Mouse (Mus musculus): ENCODE measurements around the gene Tcf12. TPM values are rescaled to one million over a fixed set of nuclear protein-coding genes. Genes with fewer than 3 reads are reported as not detected.

Gene Tcf12
- total RNA-seq, 2 experiments from 2014 or later: 120 TPM

DNA sequence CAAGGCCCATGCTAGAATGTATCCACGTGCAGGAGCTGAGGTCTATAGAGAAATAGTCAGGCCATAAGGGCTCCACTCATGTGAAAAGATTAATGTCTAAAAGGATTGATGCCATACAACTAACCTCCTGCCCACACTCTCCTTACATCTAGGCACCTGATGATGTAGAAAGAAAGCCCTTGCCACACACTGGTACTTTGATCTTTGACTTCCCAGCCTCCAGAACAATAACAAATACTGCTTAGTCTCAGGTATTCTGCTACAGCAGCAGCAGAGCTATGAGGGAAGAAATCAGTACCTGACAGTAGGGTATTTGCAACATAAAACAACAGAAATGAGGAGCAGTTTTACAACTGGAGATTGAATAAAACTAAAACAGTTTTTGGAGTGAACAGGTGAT is 19.5 kb downstream of the Tcf12 start:
- DNase-seq (ENCODE audit: low spot score in 2 of 2): no peak

DNA sequence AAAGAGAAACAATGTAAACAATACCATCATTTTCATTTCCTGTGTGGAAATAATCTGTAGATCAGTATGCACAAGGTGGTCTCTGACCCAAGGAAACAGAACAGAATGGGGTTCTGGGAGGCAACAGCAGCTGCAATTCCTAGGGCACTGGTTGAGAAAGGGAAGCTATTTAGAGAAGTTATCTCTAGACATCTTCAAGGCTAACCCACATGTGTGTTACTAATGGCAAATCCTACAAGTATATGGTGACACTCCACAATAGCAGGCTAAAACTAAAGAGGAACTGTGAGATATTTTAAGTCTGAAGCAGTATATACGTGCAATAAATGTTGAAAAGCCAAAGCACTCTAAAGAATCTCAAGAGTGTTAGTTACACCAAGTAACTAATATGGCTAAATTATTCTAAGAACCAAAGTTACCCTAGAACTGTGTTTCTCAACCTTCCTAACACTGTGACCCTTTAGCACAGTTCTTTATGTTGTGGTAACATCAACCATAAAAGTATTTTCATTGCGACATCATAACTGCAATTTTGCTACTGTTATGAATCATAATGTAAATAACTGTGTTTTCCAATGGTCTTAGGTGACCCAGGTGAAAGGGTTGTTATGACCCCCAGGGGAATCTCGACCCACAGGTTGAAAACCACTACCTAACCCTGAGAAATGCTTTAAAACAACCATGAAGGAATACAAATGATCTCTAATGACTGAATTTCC is 22.6 kb downstream of the Tcf12 start:
- DNase-seq (ENCODE audit: low spot score in 2 of 2): no peak

DNA sequence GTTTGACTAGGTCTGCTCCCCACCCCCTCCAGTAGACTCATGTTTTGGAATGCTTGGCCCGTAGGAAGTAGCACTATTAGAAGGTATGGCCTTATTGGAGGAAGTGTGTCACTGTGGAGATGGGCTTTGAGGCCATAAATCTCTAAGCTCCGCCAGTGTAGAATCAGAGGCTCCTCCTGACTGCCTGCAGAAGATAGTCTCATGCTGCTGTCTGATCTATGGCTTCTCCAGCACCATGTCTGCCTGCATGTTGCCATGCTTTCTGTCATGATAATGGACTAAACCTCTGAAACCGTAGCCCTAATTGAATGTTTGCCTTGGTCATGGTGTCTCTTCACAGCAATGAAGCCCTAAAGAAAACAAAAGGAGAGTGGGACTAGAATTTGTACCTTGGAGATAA is 26.7 kb downstream of the Tcf12 start:
- no peak for DNase-seq (ENCODE audit: low spot score in 2 of 2)

DNA sequence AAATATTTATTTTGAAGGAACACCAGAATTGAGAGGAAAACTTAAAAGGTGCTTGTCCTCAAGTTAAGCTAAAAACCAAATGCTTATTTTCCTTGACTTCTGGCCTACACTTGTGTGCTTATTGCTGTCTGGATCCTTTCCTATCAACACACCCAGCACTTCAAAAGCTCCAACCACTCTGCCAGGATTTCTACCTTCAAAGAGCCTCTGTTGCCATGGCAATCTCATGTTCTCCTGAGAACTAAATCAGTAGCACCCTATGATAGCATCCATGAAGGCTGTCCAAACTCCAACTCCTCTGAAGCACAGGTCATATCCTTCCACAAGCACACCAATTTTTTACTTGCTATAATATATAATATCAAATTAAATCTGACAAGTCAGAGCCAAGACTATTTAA is 27.5 kb downstream of the Tcf12 start:
- no peak for DNase-seq (ENCODE audit: low spot score in 2 of 2)

DNA sequence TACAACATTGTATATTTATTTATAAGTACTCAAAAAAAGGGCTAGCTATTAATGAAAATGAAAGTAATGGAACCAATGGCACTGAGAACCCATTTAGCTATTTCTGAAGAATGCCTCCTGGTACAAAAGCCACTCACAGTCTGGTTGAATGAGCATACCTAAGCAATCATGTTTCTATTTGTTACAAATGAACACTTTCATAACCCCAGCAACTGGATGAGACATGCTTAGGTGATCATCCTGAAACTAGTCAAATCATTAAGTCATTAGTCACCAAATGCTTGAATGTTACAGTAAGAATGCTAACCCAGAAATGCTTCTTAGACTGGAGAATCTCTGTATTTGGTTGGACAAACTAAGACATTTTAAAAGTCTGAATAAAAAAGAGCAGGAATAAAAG is 35.5 kb downstream of the Tcf12 start:
- no peak for DNase-seq (ENCODE audit: low spot score in 2 of 2)

DNA sequence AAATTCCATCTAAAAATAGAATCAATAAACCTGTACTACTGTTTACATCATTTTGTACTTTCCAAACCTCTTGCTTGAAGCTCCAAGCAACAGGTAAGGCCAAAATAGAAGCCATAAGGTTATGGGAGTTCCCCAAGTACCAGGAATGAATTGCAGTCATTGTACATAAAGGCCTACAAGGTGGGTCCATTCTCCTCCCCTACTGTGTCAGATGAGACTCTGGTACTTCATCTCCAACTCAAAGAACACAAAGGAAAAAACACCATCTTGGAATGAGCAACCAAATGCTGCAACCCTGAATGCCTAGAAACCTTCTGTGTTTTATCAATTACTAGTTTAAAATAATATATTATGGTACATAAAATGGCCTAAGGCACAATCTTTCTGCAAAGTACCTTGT is 45.5 kb downstream of the Tcf12 start:
- DNase-seq (ENCODE audit: low spot score in 2 of 2): no peak

DNA sequence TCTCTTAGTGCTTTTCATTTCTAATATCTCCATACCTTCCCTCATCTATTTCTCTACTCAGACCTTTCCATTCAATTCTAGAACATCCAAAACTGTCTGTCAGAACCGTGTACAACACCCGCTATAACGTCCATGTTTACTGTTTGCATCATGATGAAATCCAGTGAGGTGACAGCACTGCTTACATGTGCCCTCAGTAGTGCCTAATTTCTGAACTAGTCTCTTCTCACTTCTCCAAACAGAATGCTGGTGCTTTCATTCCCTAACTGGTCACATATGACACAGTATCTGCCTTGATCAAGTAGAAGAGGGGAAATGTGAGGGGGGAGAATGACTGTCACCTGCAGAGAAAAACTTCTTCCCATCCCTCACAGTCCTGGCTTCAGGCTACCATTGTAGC is 58.5 kb downstream of the Tcf12 start:
- DNase-seq (ENCODE audit: low spot score in 2 of 2): no peak

DNA sequence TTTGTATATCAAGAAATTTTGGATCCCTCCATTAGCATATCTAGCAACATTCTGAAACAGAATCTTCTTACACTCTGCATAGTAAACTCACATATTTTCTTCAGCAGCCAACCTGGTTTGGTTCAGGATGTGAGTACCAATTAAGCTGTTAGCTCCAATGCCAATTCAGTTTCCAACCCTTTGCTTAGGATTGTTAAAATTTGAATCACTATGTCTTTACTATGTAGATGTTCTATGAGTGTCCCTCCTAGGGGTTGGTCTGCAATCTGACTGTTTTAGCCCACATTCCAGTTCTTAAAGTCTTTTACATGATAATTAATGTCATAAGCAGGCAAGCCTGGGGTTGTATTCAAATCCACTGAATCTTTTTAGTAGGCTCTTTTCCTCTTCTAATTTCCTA is 71.5 kb downstream of the Tcf12 start:
- no peak for DNase-seq (ENCODE audit: low spot score in 2 of 2)

DNA sequence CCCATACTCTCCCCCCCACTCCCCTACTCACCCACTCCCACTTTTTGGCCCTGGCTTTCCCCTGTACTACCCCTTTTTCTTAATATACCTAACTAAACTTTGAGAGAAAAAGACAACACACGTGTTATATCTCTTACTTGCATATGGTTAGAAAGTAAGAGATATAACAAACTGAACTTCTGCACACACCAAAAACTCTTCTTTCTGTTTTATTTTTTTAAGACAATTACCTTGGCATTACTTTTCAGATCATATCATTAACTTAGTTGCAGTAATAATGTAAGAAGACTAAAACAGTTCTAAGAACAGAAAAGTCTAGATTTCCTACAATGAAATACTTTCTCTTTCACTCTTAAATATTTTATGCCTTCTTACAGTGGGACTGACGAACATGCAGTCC is 72.3 kb downstream of the Tcf12 start:
- no peak for DNase-seq (ENCODE audit: low spot score in 2 of 2)

DNA sequence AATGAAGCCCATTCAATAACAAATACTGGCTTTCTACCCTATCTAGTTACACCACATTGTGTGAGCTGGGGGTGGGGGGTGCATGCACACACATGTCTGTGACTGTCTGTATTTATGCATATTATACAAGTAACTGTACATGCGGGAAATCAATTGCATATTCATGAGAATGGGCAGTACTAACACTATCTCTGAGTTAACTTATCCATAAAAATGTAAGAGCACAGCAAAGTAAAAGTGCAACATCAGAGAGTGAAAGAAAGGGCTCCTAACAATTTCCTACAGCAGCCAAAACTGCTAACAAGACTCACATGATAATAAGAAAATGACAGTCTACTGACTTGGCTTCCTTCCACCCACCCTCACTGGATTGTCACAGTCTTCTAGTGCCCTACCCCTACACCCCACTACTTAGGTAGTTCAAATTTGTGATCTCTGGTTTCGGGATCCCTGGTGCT is 74.6 kb downstream of the Tcf12 start:
- DNase-seq (ENCODE audit: low spot score in 2 of 2): no peak

DNA sequence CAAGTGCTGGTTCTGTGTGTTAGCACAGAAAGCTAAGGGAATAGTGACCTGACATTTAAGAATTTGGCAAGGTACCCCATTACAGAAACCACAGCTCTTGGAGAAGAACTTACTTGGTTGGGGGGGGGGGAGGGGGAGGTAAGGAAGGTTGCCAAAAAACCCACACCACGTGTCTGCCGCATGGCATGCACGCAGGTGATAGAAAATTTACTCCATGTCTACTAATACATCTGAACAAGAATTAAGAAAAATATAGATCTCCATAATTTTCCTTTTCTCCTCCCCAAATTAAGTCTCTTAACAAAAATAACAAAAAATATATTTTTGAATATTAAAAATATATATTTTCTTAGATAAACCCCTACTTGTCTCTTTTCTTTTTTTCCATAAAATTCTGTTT is 75.4 kb downstream of the Tcf12 start:
- DNase-seq (ENCODE audit: low spot score in 2 of 2): no peak

DNA sequence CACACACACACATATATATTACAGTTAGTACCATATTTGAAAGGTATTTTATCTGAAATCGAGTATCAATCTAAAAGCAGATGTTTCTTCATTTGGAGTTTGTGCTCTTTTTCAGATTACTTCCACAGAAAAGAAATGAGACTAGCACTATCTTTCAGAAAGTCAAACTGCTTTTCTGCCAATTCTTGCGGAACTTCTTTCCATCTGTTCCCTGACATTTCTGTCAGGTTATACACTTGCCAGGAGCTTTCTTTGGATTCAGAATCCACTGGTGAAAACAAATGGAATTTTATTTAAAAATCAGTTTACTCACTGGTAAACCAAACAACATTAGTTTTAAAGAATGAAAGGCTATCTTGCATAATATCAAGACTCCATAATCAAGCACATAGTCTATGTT is 78.4 kb downstream of the Tcf12 start:
- DNase-seq (ENCODE audit: low spot score in 2 of 2): no peak

DNA sequence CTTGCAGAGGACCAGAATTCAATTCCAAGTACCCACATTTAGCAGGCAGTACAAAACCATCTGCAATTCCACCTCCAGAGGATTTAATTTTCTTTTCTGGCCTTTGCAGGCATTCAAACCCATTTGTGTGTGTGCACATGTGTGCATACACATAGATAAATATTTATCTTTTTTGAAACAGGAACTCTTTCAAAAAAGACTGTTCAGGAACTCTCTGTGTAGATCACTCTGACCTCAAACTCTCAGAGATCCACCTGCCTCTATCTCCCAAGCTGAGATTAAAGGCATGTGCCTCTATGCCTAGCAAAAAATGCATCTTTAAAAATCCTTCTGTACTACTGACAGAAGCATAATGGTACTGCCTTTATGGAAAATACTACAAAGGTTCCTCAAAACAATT is 81.4 kb downstream of the Tcf12 start:
- DNase-seq (ENCODE audit: low spot score in 2 of 2): no peak

DNA sequence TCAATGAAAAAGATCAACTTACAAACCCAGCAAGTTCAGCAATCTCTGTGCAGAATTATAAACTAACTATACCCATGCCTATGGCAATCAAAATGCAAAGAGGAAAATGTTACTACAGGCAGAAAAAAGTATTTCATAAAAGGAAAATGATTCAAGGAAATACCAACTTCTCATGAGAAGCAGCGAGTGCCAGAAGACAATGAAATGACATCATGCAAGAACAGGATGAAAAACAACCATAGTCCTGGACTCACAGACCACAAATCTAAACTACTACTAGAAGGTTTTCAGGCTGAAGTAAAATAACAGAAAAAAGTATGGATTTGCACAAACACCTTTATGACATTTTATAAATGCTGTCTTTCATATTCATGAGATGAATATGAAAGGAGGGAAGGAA is 82.1 kb downstream of the Tcf12 start:
- no peak for DNase-seq (ENCODE audit: low spot score in 2 of 2)

DNA sequence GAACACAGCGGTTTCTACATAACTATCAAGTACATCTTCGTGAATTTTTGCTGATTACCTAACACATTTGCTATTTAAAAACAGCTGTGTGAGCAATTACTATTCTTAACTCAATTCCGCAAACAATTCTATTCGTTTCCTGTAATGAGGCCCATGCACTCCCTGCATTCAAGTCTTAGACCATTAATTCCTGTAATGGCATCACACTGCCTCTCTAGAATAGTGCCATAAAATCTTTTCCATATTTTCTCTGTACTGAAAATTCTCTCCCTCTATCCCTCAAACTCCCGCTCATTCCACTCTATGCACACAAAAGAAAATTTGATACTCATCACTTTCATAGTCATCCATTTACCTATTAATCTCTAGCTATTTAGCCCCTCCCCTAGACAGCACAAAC is 88.4 kb downstream of the Tcf12 start:
- DNase-seq (ENCODE audit: low spot score in 2 of 2): no peak

DNA sequence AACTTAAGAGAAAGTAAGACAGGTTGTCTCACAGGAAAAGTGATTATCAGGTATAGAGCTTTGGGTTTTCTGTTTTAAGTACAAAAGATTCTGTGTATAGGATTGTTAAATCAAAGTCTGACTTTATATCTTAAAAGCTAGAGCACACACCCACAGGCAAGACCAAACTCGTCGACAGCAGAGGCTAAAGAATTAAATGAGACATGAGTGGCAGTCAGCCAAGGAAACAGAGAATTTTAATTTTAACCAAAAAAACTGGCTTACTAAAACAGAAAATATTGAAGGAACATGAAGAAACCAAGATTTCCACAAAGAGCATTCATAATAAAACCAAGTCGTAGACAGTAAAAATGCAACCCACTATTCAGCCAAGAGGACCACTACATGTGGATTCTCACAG is 90.2 kb downstream of the Tcf12 start:
- DNase-seq (ENCODE audit: low spot score in 2 of 2): no peak

DNA sequence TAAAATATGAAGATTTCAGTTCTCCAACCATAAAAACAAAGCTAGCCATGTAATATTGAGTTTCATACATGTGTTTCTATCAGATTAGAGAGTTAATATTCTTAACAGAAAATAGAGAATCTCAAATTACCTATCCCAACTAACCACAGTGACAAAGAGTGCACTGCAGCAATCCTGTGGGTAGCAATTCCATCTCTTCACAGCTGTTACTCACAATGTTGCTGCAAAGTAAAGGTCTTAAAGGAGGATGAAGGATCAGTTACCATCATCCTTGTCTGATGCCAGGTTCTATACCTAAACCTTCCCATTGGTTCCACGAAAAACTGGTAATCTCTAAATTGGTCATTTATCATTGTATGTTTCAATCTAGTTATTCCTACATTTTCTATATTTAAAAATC is 95.7 kb downstream of the Tcf12 start:
- no peak for DNase-seq (ENCODE audit: low spot score in 2 of 2)

DNA sequence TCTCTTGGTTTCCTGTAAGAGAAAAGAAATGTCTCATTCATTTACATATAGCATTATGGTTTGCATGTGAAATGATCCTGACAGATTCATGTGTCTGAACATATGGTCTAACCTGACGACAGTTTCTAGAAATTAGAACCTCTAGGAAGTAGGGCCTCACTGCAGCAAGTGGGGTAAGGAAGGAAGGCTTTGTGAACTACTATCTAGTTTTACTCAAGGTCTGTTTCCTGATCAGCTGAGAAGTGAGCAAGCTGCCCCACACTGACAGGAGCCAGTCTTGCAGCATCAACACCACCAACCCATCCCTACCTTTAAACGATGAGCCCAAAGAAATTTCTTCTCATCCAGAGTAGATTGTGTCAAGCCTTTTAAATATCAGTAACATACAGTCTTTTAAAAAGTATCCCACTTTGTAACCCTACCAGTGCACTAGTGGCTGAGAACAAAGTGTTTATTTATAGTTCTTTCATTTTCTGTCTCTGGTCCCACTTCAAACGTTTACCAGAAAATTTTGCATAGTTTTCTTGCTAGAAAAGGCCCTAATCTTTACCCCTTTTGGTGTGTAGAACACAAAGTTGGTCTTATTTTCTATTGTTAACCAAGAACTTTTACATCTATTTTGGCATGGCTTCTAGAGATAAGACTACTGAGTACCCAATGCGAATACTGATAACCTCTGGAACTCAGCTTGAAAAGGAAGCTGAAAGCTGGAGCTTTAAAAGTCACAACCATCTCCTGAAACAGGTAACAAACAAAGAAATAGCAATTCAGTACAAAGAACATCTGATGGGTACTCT is 96.9 kb downstream of the Tcf12 start:
- DNase-seq (ENCODE audit: low spot score in 2 of 2): no peak

DNA sequence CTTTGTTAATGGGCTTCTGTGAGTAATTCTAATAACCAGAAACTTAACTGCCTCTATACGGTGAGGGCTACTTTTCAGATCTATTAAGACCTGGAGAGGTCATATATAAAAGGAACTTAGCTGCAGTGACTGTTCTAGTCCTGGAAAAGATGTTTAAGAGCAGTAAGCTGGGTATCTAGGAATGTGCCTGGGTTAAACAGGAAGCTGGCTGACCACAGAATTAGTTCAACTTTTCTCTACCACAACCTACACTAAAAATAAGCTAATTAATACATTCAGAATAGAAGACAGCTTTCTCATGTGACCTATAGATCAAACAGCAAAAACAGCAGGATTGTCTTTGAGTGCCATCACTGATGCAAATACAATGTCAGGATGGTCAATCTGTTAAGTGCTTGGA is 98.1 kb downstream of the Tcf12 start:
- no peak for DNase-seq (ENCODE audit: low spot score in 2 of 2)

DNA sequence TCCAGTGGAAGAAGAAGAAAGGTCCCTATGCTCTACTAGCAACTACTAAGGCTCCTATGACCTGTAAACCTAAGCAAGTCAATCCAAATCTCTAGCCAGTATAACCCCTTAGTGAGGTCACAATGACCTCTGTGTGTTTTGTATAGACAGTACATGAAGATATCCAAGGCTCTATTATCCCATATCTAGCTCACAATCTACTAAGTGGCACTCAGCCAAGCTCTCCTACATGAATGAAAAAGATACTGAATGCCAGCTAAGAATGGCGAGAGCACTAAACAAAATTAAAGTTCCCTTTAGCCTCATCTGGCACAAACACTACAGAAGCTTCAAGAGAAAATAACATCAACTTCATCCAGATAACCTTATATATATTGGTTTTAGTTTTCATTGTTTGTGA is 103.0 kb downstream of the Tcf12 start:
- no peak for DNase-seq (ENCODE audit: low spot score in 2 of 2)

DNA sequence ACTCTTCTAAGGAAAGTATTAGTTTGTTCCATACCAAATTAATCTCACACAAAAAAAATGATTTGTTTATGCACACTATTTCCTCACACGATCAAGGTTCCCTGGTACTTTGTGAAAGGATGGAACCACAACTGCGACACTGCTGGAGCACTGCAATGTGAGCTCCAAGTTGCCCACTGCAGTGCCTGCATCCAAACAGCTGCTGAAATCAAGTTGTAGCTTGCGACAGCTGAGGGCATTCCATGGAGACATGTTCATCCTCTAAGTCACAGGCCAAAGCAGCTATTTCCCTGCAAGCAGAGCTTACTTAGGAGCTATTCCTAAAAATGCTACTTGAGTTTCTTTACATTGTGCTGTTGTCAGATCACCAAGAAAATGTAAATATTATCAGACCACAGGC is 120.5 kb downstream of the Tcf12 start:
- no peak for DNase-seq (ENCODE audit: low spot score in 2 of 2)

DNA sequence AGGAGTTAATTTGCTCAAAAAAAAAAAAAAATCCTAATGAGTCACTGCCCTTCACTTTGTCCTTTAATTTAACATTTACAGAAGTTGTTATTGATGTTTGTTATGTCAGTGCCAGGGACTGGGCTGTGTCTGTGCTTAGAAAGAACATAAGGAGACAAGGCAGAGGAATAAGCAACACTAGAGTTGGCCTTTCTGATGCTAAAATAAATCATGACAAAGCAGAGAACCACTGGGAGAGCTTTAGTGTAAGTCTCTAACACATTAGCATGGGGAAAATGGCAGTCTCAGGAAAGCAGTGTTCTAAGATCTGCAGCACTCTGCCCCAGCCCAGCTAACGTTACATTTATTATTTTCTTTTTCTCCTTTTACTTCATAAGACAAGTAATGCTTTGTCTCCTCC is 121.3 kb downstream of the Tcf12 start:
- no peak for DNase-seq (ENCODE audit: low spot score in 2 of 2)

DNA sequence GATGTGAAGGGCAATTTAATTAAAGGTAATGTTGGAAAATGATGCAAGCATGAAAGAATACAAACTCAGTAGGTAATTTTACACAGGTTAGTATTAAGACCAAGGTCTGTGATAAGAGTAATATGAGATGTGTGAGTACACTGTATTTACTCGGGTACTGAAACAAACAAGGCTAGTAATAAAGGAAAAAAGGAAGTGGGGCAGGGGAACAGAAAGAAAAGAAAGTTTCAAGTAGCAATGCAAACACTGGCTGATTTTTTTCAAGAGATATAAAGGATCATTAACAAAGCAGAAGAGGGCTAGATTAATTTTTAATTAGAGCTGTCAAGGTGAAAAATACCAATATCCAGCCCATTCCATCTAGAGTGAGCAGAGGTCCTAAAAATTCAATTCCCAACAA is 122.0 kb downstream of the Tcf12 start:
- DNase-seq (ENCODE audit: low spot score in 2 of 2): no peak
